Mouse (Mus musculus): ENCODE measurements around the gene Immp2l. TPM values are rescaled to one million over a fixed set of nuclear protein-coding genes. Genes with fewer than 3 reads are reported as not detected.

Gene Immp2l
- total RNA-seq, 2 experiments from 2014 or later: 9.5 to 14.0 TPM

DNA sequence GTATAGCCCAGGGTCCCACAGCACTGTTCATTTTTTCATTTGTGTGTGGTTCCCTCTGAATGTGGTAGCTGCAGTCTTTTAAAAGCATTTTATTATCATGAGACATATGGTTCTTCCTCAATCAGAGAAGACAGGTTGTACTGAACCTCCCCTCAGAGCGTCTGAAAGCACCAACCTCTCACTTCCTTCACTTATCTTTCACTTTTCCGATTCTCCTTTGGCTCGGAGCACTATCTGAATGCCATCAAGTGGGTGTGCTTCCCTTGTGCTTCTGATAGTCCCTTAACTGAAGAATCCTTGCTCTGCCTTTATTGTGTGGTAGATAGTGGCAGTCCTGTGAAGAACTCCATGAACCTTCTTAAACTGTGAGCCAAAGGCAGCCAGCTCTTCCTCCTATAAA is 39.4 kb downstream of the Immp2l start:
- H3K4me3 ChIP-seq: no peak overlapping the region
- H3K27ac ChIP-seq: no peak overlapping the region
- DNase-seq: no peak
- intact Hi-C loops (cut with DNase I): no loop called here
- TF ChIP-seq CTCF (IDR thresholded peaks at IDR 0.05): no peak

DNA sequence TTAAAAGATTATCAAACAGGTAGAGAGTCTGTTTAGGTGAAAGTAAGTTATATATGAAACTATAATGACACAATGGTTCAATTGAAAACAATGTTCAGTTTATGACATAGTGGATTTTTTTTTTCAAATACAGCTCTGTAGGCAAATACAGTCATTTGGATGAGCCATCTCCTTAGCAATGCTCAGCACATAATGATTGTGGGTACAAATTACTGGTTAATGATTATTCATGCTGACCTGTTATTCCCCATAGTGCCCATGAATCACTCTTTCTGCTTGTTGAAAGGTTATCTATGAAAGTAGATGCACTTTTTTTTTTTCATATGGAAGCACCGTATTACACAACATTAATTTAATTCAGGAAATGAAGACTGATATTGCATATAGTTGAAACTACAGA is 58.0 kb downstream of the Immp2l start:
- intact Hi-C loops (cut with DNase I): no loop called here
- TF ChIP-seq CTCF (IDR thresholded peaks at IDR 0.05): no peak

GRCm38 (mm10) chr12:41084370-41085089 is 60.6 kb downstream of the Immp2l start:
- H3K27ac ChIP-seq: no peak overlapping the region
- no peak overlapping the region for H3K4me3 ChIP-seq
- DNase-seq: no peak
- TF ChIP-seq CTCF (IDR thresholded peaks at IDR 0.05): no peak
- intact Hi-C loops (cut with DNase I): no loop called here

More for the DNA sequence above, 58.0 kb downstream of the Immp2l start:
- H3K4me3 ChIP-seq: no peak overlapping the region
- no peak for DNase-seq
- H3K27ac ChIP-seq: no peak overlapping the region

- H3K4me3 ChIP-seq: no peak overlapping the region
- intact Hi-C loops (cut with DNase I): no loop called here
- no peak for TF ChIP-seq CTCF (IDR thresholded peaks at IDR 0.05)
- H3K27ac ChIP-seq: no peak overlapping the region
- DNase-seq: no peak
These were observed 66.1 kb downstream of the Immp2l start for GRCm38 (mm10) chr12:41089931-41090366.

- Histone ChIP-seq H3K27ac (no peak overlapping the region), H3K4me3 (no peak overlapping the region)
- no peak for TF ChIP-seq CTCF (IDR thresholded peaks at IDR 0.05)
- no peak for DNase-seq
- intact Hi-C loops (cut with DNase I): no loop called here
These were observed 66.9 kb downstream of the Immp2l start for GRCm38 (mm10) chr12:41090771-41091170.

DNA sequence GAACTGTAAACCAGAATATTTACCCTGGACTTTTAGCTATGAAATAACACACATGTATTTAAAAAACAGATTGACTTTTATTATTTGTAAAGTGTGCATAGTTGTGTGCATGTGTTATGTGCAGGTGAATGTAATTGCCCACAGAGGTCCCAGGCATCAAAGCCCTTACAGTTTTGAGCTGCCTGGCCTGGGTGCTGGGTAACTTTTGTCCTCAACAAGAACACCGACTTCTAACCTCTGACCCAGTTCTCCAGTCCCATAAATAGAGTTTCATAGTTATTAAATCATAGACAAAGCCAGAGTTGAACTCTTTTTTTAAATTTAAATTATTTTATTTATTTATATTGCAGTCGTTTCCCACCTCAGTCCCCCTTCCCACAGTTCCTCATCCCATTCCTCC is 67.4 kb downstream of the Immp2l start:
- DNase-seq: no peak
- Histone ChIP-seq H3K4me3 (no peak overlapping the region), H3K27ac (no peak overlapping the region)
- intact Hi-C loops (cut with DNase I): no loop called here
- no peak for TF ChIP-seq CTCF (IDR thresholded peaks at IDR 0.05)

- H3K27ac ChIP-seq: no peak overlapping the region
- no peak for DNase-seq
- no peak for TF ChIP-seq CTCF (IDR thresholded peaks at IDR 0.05)
- intact Hi-C loops (cut with DNase I): loop anchor here (5.0 kb wide), 1 partner anchor 259 kb away; no protein-coding TSS in a partner anchor
- H3K4me3 ChIP-seq: no peak overlapping the region
These were observed 72.2 kb downstream of the Immp2l start for GRCm38 (mm10) chr12:41096045-41096444.

GRCm38 (mm10) chr12:41097406-41097805 is 73.5 kb downstream of the Immp2l start:
- peak; percentile 29 for DNase-seq

DNA sequence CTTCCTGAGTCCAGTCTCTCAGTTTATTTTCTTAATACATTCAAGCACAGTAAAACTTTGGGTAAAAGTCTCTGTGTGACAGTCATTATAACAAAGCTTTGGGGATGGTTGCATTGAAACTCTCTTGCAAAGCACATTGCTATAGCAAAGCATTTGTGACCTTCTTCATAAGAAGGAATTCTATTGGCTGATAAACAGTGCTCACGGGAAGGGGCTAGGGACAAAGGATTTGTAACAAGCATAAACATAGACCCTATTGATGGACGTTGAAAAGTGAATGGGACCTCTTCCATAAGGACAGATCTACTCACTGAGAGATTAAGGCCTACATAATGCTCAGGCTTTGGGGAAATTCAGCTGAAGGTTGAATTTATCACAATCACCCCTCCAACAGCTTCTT is 85.1 kb downstream of the Immp2l start:
- H3K4me3 ChIP-seq: no peak overlapping the region
- no peak for DNase-seq
- no peak for TF ChIP-seq CTCF (IDR thresholded peaks at IDR 0.05)
- no peak overlapping the region for H3K27ac ChIP-seq
- intact Hi-C loops (cut with DNase I): no loop called here

More at GRCm38 (mm10) chr12:41097406-41097805, 73.5 kb downstream of the Immp2l start:
- peak; percentile 65 for TF ChIP-seq CTCF (IDR thresholded peaks at IDR 0.05)
- intact Hi-C loops (cut with DNase I): loop anchor here (5.0 kb wide), 1 partner anchor 260 kb away; no protein-coding TSS in a partner anchor
- no peak overlapping the region for H3K4me3 ChIP-seq
- H3K27ac ChIP-seq: no peak overlapping the region

GRCm38 (mm10) chr12:41111456-41111855 is 87.6 kb downstream of the Immp2l start:
- intact Hi-C loops (cut with DNase I): loop anchor here (2.0 kb wide), 1 partner anchor 375 kb away; the partner anchor contains the start of gene Lrrn3
- Histone ChIP-seq H3K4me3 (no peak overlapping the region), H3K27ac (no peak overlapping the region)
- DNase-seq: no peak
- TF ChIP-seq CTCF (IDR thresholded peaks at IDR 0.05): peak; percentile 62

DNA sequence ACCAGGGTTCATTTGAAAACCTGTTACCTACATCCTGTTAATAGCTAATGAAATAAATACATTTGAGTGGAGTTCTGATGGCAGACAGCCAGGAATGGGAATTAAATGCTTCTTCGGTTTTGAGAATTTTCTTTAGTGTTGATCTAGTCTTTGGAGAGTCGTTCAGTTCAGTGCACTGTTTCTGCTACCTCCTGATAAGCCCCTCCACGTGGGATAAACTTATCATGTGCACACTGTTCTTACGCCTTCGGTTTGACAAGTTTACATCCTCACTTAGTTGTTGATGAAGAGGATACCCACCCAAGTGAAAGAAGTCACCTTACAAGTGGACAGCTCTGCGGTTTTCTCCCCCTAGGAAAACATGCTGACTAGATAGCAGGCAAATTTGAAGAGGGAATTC is 88.2 kb downstream of the Immp2l start:
- DNase-seq: no peak
- no peak overlapping the region for H3K27ac ChIP-seq
- no peak overlapping the region for H3K4me3 ChIP-seq
- no peak for TF ChIP-seq CTCF (IDR thresholded peaks at IDR 0.05)
- intact Hi-C loops (cut with DNase I): no loop called here

- no peak for DNase-seq
- intact Hi-C loops (cut with DNase I): no loop called here
These were observed 94.5 kb downstream of the Immp2l start for GRCm38 (mm10) chr12:41118358-41118757.

GRCm38 (mm10) chr12:41119657-41120056 is 95.8 kb downstream of the Immp2l start:
- intact Hi-C loops (cut with DNase I): no loop called here
- no peak for TF ChIP-seq CTCF (IDR thresholded peaks at IDR 0.05)
- Histone ChIP-seq H3K4me3 (no peak overlapping the region), H3K27ac (no peak overlapping the region)
- no peak for DNase-seq

More at GRCm38 (mm10) chr12:41118358-41118757, 94.5 kb downstream of the Immp2l start:
- no peak overlapping the region for H3K4me3 ChIP-seq
- no peak for TF ChIP-seq CTCF (IDR thresholded peaks at IDR 0.05)
- no peak overlapping the region for H3K27ac ChIP-seq

GRCm38 (mm10) chr12:41123207-41123606 is 99.3 kb downstream of the Immp2l start:
- no peak for DNase-seq
- no peak for TF ChIP-seq CTCF (IDR thresholded peaks at IDR 0.05)
- intact Hi-C loops (cut with DNase I): no loop called here
- Histone ChIP-seq H3K27ac (no peak overlapping the region), H3K4me3 (no peak overlapping the region)

Measured in gastrocnemius, adult 2 months (tissue).